Mouse (Mus musculus): ENCODE data around the gene Col26a1. TPM values are rescaled to one million over a fixed set of nuclear protein-coding genes. Genes with fewer than 3 reads are reported as not detected.

Gene Col26a1
- polyA plus RNA-seq, 1 experiment from 2014 or later, result 118 TPM

Other genes starting within 250 kb of the Col26a1 start
- not detected in 2 replicates for gene Myl10, start 190.1 kb downstream of the Col26a1 start, polyA plus RNA-seq (2016; fragmentation: Nextera tagmentation; extraction: Ambion mirVana)
- gene Ift22, start 24.9 kb upstream of the Col26a1 start, polyA plus RNA-seq (2016; fragmentation: Nextera tagmentation; extraction: Ambion mirVana), result 77.9 and 86.1 TPM in 2 replicates
- 267 and 272 TPM in 2 replicates for gene Fis1, start 70.1 kb upstream of the Col26a1 start, polyA plus RNA-seq (2016; fragmentation: Nextera tagmentation; extraction: Ambion mirVana)
- 0.10 and 0.29 TPM in 2 replicates for gene Cldn15, start 83.4 kb upstream of the Col26a1 start, polyA plus RNA-seq (2016; fragmentation: Nextera tagmentation; extraction: Ambion mirVana)
- gene Plod3, start 103.8 kb upstream of the Col26a1 start, polyA plus RNA-seq (2016; fragmentation: Nextera tagmentation; extraction: Ambion mirVana), result 42.6 and 44.6 TPM in 2 replicates
- 106 and 117 TPM in 2 replicates for gene Znhit1, start 104.8 kb upstream of the Col26a1 start, polyA plus RNA-seq (2016; fragmentation: Nextera tagmentation; extraction: Ambion mirVana)
- gene Vgf, start 143.2 kb upstream of the Col26a1 start, polyA plus RNA-seq (2016; fragmentation: Nextera tagmentation; extraction: Ambion mirVana), result 0.39 and 0.40 TPM in 2 replicates
- 177 and 178 TPM in 2 replicates for gene Ap1s1, start 162.9 kb upstream of the Col26a1 start, polyA plus RNA-seq (2016; fragmentation: Nextera tagmentation; extraction: Ambion mirVana)
- 0.12 TPM in 1 of 2 replicates, not detected in the other for gene Serpine1, start 189.1 kb upstream of the Col26a1 start, polyA plus RNA-seq (2016; fragmentation: Nextera tagmentation; extraction: Ambion mirVana)
- 3.7 and 3.8 TPM in 2 replicates for gene Trim56, start 233.0 kb upstream of the Col26a1 start, polyA plus RNA-seq (2016; fragmentation: Nextera tagmentation; extraction: Ambion mirVana)

Data from embryonic facial prominence, embryonic 10.5 days (tissue).